Mouse (Mus musculus) A20 (cell line): Measurements from ENCODE around the gene Caps2.
"Not testable (repeated sequence)": the region's sequence is repeated elsewhere in the genome, so short reads cannot be mapped to it uniquely, and the experiment has no call there.

Experiments
- DNase-seq: peaks from one replicate; pipeline ENCODE4 v3.0.0-alpha.2; 2011; ENCODE audit warnings: low read depth, low spot score

The Caps2 gene

DNA sequence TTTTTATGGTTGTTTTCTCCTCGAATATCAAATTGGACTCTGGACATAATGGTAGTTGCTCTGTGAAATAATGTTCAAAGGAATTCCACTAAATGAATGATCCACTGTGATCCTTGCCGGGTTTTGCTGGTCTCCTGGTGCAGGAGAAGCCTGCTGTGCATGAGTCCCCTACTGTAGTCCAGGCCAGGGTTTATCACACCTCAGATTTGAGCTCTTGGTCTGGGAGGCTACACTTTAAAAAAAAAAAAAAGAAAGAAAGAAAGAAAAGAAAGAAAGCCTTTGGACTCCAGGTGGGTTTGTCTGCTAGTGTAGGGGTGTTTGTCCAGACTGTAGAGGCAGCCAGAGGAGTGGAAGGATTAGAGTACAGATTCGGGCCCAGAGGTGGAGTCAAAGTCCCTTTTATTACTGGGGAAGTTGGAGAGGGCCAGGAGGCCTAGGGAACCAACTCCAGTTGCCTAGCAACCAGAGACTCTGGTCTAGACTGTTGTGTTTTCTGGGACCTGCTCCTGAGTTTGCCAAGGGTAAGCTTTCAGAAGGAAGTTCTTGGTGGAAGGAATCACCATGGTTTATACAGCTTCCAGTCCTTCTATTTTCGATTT lies at the start of gene Caps2:
Gene Caps2, plus strand, starts transcription at position 454 of the 599 bp plus-strand sequence.
- DNase-seq: no peak

DNA sequence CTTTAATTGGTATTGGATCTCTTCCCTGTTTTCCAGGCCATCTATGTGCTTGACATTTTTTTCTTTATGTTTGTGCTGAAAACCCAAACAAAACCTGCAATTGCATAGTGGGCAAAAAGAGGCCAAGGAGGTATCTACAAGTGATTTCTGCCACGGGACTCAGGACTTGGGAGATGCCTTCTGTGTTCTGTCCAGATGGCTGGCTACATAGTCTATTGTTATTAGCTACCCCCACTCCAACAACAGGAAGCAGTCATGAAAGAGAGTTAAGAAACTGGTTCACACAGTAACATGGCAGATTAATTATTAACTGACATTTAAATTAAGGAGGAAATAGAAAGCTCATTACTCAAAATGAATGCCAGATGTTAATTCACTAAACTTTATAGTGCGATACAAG lies 38.3 kb upstream of the Caps2 start:
- DNase-seq: not testable (repeated sequence)

DNA sequence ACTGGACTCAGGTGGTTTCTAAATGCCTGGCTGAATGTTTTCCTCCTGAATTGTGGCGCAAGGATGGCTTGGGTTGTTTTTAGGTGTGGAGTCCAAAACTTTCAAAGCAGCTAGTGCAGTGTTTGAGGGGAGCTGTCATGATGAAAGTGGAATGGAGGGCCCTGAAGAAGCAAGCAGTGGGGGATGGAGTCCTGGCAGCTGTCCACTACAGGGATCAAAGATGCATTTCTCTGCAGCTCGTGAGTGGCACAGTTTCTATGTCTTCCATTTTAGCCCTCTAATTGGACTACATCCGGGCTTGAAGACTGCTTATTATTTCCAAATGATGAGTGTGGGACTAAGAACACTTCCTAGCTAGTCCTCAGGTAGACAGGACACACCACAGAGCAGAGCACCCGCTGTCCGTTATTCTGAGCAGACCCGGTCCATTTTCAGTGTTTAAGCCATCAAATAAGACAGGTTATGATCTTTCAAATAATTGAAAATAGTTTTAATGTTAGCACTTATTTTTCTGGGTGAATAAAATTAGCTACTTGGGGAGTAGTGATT lies 35.7 kb upstream of the Caps2 start:
- not testable (repeated sequence) for DNase-seq

DNA sequence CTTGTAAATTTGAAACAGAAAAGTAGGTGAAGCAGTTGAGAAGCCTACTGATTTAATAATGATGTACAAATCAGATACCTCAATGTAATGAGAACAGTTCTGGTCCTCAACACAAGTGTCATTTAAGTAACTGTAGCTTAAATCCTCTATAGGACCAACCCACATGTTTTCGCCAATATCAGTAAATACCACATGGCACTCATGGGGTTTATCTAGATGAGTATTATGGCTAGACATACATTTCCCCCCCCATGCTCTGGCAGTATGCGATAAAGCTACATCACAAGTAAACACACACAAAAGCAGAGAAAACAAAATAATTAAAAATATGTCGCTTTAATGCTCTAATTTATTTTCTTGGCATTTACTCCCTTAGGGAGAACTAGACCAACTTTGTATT lies 31.2 kb upstream of the Caps2 start:
- no peak for DNase-seq

DNA sequence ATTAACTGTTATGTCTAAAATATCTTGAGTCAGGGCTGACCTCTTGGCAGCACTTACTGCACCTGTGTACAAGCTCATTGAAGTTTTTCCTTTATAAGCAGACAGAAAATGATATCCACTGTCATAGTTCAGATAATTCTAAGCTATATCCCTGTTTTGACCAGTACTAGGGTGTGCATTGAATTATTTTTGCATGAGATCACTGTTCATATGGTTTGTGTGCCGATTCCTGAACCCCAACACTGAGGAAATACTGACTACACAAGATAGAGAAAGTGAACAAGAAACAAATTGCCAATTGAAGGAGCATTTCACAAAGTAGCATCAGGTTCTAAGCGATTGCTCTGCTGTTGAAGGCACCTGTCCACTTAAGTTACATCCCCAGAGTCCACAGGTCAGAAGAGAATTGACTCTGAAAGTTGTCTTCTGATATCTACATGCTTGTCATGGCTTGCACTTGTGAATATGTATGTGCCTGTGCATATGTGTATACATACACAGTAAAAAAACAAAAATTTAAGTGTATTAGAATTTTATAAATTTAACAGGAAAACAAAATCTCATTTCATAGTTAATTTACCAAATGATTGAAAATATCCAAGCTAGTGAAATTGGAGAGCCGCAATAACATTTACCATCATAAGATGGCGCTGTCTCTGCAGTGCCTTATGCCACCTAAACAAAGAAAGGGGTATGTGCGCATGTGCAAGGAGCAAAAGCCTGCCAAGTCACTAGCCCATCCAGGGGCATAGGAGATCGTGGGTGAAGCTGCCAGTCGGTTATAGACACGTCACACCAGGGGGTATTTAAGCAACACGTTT lies 25.2 kb upstream of the Caps2 start:
- DNase-seq: peak; percentile 91

DNA sequence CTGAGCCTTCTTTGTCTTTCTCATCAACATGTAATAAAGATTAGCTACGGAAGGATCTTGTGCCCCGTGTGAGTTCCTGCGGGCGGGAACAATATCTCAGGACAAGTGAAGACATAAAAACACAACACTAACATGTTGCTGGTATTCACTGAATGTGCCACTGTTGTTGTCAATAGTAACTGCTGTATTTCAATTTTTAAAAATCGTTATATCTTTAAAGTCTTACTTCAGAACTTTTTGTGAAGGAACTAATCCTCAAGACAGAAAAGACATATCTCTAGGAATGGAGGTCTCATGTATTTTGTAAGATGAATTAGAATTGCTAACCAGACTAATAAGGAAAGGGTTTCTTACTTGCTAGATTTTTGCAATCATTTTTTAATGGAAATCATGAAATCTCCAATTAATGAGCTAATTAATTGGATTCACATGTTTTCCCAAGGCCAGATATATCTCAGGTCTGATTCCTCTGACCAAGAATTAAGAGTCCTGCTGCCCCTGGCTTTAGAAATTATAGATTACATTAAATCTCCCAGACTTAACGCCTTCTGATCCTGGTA lies 24.5 kb upstream of the Caps2 start:
- DNase-seq: no peak

DNA sequence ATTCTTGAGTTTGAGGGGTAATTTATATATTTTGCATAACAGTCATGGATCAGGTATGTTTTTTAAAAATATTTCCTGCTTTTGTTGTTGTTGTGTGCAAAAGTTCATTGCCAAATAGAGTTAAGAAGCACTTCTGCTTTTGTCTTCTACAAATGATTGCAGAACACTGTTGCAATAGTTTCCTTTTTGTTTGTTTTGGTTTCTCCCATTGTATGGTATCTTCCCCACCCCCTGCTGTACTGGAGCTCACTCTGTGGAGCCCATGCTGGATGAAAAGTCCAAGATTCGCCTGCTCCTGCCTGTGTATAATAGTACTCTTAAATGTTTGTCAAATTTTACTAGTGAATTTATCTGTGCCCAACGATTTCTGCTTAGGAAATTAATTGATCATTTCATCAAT lies 23.6 kb upstream of the Caps2 start:
- DNase-seq: peak; percentile 76

DNA sequence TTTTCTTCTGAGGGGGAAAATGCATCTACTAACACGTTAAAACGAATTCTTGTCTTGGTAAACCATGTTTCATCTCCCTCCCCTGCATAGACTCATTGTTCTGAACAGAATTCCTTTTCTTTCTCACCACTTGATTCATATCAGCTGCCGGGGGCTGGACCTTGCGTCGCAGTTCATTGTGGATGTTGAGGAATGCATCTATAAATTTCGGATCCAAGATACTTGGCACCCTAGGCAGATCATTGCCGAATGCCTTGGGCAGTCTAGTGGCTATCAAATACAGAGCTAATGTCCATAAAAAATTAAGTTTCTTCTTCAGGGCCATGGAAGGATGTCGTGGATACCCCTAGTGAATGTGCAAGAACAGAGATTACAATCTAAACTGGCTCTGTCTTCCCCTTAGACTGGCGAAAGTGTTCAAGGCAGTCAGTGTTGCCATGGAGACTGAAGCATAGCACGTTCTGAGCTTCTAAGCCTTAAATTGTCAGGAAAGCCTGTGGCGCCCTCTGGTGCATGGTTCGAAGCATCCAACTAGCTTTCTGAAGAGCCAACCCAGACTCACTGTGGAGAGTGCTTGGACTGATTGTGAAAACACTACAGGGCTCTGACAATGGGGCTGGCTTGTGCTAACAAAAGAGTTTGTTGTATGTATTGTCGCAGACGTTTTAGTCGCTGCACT lies 3.4 kb upstream of the Caps2 start, which contains the start of gene Glipr1l3:
Gene Glipr1l3, minus strand, starts transcription at position 446 of the 679 bp plus-strand sequence.
- peak; percentile 84 for DNase-seq

DNA sequence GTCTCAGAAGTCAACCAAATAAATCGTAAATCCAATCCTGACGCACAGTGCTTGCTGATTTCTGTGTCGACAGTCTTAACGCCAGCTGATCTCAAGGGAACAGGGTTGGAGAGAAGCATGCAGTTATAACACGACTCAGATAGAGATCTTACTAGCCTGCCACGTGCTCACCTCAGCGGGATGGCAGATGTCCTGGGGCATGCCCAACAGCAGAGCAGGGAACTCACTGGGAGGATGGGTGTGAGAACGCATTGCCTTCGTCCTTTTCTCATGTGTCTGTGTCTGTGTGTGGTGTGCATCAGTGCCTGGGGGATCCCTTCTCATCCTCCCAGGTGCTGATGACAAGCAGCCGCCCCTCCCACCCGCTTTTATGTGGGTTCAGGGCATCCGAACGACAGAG lies 13.6 kb downstream of the Caps2 start:
- DNase-seq: not testable (repeated sequence)

DNA sequence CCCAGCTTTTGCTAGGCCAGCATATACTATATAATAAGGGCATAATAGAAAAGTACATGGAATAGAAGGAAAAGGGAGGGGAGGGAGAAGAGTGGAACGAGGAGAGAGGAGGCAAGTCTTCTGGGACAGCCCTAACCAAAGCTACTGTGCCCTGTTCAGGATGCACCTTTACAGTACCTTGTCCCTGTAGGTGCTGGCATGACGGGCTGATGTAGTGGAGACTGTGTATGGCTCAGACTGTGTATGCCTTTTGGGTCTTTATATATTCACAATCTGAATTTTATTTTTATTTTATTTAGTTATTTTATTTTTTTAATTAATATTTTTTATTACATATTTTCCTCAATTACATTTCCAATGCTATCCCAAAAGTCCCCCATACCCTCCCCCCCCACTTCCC lies 30.5 kb downstream of the Caps2 start:
- DNase-seq: not testable (repeated sequence)

DNA sequence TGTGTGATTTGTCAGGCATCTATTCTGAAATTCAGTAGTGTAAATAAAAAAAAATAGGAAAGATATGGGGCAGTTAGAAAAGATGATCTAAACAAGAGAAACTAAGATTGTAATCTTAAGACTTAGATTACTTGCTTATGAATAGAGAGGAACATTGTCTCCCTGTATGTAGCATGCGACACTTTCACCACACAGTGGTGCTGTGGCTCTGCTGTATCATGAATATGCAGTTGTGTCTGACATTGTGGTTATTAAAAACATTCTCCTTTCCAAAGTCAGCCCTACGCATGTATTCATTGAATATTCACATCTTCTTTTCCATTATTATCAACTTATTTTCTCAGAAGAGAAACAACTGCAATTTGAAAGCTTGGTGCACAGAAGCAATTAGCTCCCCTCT lies 40.0 kb downstream of the Caps2 start:
- peak; percentile 32 for DNase-seq

DNA sequence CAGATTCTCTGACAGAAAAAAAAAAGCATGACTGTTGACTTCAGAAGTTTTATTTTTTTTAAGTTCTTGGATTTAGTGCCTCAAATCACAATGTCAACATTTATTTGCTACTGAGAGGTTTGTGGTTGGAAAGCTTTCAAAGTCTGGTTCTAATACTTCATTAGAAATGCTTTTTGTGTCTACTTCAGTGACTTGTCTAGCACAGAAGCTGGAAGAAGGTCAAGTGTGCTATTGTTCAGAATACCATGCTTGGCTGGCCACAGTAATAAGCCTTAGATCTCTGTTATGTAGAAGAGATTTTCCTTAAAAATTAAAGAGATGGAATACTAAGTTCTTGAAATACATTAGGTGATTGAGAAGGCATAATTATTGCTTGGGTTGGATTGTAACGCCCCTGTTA lies 63.7 kb downstream of the Caps2 start:
- DNase-seq: no peak

DNA sequence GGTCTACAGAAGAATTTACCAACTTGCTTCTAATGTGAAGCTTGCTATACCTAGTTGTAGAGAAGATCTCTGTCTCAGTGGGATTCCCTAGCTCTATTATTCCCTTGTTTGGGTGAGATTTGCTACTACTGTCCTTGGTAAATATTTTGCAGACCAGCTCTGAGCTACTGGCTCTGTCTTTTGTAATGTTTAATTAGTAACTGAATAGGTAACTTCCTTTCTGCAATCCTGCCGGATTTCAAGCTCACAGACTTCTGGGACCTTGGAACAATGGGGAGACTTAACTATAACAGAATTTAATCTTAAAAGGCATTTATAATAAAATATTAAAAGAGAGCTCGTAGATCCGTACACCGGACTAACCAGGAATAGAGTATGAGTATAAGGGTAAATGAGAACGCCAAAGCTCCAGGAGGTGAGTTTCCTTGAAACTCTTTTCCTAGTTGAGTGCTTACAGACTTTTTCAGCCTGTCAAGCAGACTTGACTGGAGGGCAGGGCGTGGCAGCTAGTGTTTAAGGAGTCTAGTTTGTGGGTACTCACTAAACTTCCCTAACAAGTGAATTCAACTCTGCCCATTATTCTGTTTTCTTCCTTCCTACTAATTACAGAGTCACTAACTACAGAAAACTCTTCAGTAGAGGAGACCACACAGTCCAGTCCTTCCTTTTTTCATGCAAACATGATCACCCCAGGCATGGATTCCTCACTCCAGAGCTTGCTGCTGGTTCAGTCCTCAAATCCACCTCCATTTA lies 65.8 kb downstream of the Caps2 start:
- DNase-seq: not testable (repeated sequence)

DNA sequence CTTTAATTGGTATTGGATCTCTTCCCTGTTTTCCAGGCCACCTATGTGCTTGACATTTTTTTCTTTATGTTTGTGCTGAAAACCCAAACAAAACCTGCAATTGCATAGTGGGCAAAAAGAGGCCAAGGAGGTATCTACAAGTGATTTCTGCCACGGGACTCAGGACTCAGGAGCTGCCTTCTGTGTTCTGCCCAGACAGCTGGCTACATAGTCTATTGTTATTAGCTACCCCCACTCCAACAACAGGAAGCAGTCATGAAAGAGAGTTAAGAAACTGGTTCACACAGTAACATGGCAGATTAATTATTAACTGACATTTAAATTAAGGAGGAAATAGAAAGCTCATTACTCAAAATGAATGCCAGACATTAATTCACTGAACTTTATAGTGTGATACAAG lies 69.3 kb downstream of the Caps2 start:
- not testable (repeated sequence) for DNase-seq

DNA sequence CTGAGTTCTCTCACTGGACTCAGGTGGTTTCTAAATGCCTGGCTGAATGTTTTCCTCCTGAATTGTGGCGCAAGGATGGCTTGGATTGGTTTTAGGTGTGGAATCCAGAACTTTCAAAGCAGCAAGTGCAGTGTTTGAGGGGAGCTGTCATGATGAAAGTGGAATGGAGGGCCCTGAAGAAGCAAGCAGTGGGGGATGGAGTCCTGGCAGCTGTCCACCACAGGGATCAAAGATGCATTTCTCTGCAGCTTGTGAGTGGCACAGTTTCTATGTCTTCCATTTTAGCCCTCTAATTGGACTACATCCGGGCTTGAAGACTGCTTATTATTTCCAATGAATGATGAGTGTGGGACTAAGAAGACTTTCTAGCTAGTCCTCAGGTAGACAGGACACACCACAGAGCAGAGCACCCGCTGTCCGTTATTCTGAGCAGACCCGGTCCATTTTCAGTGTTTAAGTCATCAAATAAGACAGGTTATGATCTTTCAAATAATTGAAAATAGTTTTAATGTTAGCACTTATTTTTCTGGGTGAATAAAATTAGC lies 72.0 kb downstream of the Caps2 start:
- not testable (repeated sequence) for DNase-seq

DNA sequence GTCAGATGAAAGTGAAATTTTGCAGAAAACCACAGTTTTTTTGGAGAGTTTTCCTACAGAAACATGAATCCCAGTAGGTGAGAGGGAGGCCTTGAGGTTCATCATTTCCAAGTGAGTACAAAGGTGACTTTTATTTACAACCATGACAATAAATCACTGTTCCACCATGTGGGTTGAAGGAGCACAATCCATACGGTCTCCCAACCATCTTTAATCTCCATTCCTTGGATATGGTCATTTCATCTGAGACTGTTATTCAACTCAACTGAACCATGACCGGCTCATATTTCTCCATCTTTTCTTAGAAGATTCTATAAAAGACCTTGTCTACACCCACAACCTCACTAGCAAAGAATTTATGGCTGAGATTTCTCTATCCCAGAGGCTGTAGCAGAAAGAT lies 84.9 kb downstream of the Caps2 start:
- no peak for DNase-seq

DNA sequence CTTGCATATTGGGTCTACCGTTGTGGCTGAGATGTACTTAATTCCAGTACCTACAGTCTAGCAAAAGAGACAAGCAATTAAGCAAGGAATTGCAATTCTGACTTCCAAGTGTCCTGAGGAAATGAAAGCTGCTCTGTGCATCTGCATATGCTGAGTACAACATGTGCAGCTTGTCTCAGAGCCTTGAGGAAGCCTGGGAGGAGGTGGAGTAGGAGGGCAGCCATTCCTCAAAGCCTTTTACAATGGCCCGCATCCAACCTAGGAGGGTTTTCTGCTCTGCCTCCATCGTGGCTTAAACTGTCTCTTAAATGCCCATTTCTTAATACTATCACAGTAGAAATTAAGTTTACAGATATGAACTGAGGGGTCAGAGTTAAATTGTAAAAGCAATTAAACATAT lies 100.0 kb downstream of the Caps2 start:
- DNase-seq: no peak
